Mouse (Mus musculus): ENCODE results near the gene Gm20388. TPM values are rescaled to one million over a fixed set of nuclear protein-coding genes. Genes with fewer than 3 reads are reported as not detected.
"Not testable (repeated sequence)": the region's sequence is repeated elsewhere in the genome, so short reads cannot be mapped to it uniquely, and the experiment has no call there.

Gene Gm20388
- polyA plus RNA-seq, 1 experiment from 2014 or later = not detected

GRCm38 (mm10) chr8:123274447-123274846, 3363.8 kb downstream of the Gm20388 start:
- Histone ChIP-seq H3K9me3 (ENCODE audit: control insufficient read depth, low read length) (no peaks in the 10 kb centered on the region), H3K4me3 (ENCODE audit: low read length) (no peak overlapping the region), H3K4me2 (ENCODE audit: low read depth, low read length) (no peak overlapping the region), H3K9ac (ENCODE audit: low read length) (no peak overlapping the region), H3K27ac (ENCODE audit: low read length) (no peak overlapping the region), H3K4me1 (replicated peaks; ENCODE audit: control insufficient read depth, insufficient read depth, low read length) (no peaks in the 10 kb centered on the region), H3K36me3 (ENCODE audit: control insufficient read depth, insufficient read depth, low read length) (no peaks in the 10 kb centered on the region; the same call in 1 of the 2 replicates), H3K27me3 (ENCODE audit: control insufficient read depth, insufficient read depth, low read depth, low read length) (no peaks in the 10 kb centered on the region)
- WGBS = 77% methylated on average over 5 of the region's 5 CpGs
- ATAC-seq (ENCODE audit: low read depth) = no peak

GRCm38 (mm10) chr8:123275096-123275495, 3364.5 kb downstream of the Gm20388 start:
- Histone ChIP-seq H3K4me3 (ENCODE audit: low read length) (no peak overlapping the region), H3K36me3 (ENCODE audit: control insufficient read depth, insufficient read depth, low read length) (no peaks in the 10 kb centered on the region; the same call in 1 of the 2 replicates), H3K4me2 (ENCODE audit: low read depth, low read length) (no peak overlapping the region), H3K9ac (ENCODE audit: low read length) (no peak overlapping the region), H3K27me3 (ENCODE audit: control insufficient read depth, insufficient read depth, low read depth, low read length) (no peaks in the 10 kb centered on the region), H3K9me3 (ENCODE audit: control insufficient read depth, low read length) (no peaks in the 10 kb centered on the region), H3K4me1 (replicated peaks; ENCODE audit: control insufficient read depth, insufficient read depth, low read length) (no peaks in the 10 kb centered on the region), H3K27ac (ENCODE audit: low read length) (no peak overlapping the region)
- ATAC-seq (ENCODE audit: low read depth) = no peak
- WGBS = 94% methylated on average over 12 of the region's 12 CpGs

DNA sequence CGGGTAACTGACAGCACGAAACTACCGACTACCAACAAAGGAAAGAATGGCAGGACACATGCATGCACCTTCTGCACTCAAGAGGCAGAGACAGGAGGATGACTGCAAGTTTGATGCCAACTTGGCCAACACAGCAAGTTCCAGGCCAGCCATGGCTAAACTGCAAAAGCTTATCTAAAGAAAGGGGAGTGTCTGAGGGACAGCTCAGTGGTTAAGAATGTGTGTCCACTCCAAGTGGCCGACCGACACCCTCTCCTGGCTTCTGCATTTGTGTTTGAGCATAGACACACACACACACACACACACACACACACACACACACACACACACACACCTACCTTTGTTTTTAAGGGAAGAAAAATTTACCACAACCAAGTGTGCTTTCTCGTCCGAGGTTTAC, 3367.8 kb downstream of the Gm20388 start:
- no peak overlapping the region for H3K27ac ChIP-seq (ENCODE audit: low read length)
- no peak overlapping the region for H3K4me2 ChIP-seq (ENCODE audit: low read depth, low read length)
- no peak for ATAC-seq (ENCODE audit: low read depth)
- H3K4me1 ChIP-seq (replicated peaks; ENCODE audit: control insufficient read depth, insufficient read depth, low read length) = no peaks in the 10 kb centered on the region
- H3K9ac ChIP-seq (ENCODE audit: low read length) = no peak overlapping the region
- H3K4me3 ChIP-seq (ENCODE audit: low read length) = no peak overlapping the region
- H3K9me3 ChIP-seq (ENCODE audit: control insufficient read depth, low read length) = no peaks in the 10 kb centered on the region
- 75% methylated on average over 7 of the region's 7 CpGs for WGBS
- H3K36me3 ChIP-seq (ENCODE audit: control insufficient read depth, insufficient read depth, low read length) = peaks cover 2% of the 10 kb centered on the region; the same call in 1 of the 2 replicates
- H3K27me3 ChIP-seq (ENCODE audit: control insufficient read depth, insufficient read depth, low read depth, low read length) = no peaks in the 10 kb centered on the region

- Histone ChIP-seq H3K9ac (ENCODE audit: low read length) (no peak overlapping the region), H3K27ac (ENCODE audit: low read length) (no peak overlapping the region), H3K4me3 (ENCODE audit: low read length) (no peak overlapping the region), H3K4me1 (replicated peaks; ENCODE audit: control insufficient read depth, insufficient read depth, low read length) (no peaks in the 10 kb centered on the region), H3K27me3 (ENCODE audit: control insufficient read depth, insufficient read depth, low read depth, low read length) (no peaks in the 10 kb centered on the region), H3K9me3 (ENCODE audit: control insufficient read depth, low read length) (no peaks in the 10 kb centered on the region), H3K36me3 (ENCODE audit: control insufficient read depth, insufficient read depth, low read length) (peaks cover 2% of the 10 kb centered on the region; the same call in 1 of the 2 replicates), H3K4me2 (ENCODE audit: low read depth, low read length) (no peak overlapping the region)
- ATAC-seq (ENCODE audit: low read depth) = no peak
- WGBS = 82% methylated on average over 4 of the region's 4 CpGs
Measured at GRCm38 (mm10) chr8:123279828-123280227, 3369.2 kb downstream of the Gm20388 start.

DNA sequence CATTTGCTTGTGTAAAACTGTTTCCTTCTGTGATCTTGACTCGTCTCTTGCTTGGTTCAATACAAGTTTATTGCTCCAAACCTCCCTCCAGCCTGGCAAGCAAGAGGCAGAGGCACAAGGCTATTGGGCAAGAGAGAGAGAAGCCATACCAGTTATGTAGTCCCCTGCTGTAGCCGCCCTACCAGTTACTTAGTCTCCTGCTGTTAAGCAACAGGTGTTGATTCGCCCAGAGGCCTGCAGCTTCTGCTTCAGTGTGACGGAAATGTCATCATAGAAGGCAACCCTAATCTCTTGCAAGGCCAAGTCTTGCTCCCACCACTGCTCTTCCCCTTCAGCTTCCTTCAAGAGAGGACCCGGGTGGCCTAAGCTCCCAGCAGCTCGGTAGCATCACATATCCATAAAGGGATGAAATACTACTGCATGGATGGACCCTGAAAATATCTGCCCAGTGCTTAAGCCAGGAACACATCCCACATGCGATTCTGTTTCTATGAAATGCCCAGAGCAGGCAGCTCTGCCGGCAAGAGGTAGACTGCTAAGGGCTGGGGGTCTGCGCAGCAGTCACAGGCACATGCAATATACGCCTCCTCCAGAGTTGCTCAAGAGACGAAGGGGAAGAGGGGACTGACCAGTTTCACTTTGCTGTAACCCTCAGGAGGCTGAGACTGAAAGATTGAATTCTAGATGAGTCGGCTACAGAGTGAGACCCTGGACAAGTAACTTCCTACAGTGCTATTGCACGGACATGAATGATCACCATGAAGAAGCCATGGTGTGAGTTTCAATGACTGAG, 3369.9 kb downstream of the Gm20388 start:
- H3K9ac ChIP-seq (ENCODE audit: low read length) = no peak overlapping the region
- H3K4me1 ChIP-seq (replicated peaks; ENCODE audit: control insufficient read depth, insufficient read depth, low read length) = no peaks in the 10 kb centered on the region
- H3K4me3 ChIP-seq (ENCODE audit: low read length) = no peak overlapping the region
- peaks cover 2% of the 10 kb centered on the region; the same call in 1 of the 2 replicates for H3K36me3 ChIP-seq (ENCODE audit: control insufficient read depth, insufficient read depth, low read length)
- no peak overlapping the region for H3K27ac ChIP-seq (ENCODE audit: low read length)
- 80% methylated on average over 13 of the region's 13 CpGs for WGBS
- H3K4me2 ChIP-seq (ENCODE audit: low read depth, low read length) = no peak overlapping the region
- ATAC-seq (ENCODE audit: low read depth) = no peak
- H3K9me3 ChIP-seq (ENCODE audit: control insufficient read depth, low read length) = no peaks in the 10 kb centered on the region
- no peaks in the 10 kb centered on the region for H3K27me3 ChIP-seq (ENCODE audit: control insufficient read depth, insufficient read depth, low read depth, low read length)

- H3K27me3 ChIP-seq (ENCODE audit: control insufficient read depth, insufficient read depth, low read depth, low read length); H3K9me3 ChIP-seq (ENCODE audit: control insufficient read depth, low read length); H3K4me3 ChIP-seq (ENCODE audit: low read length); H3K4me1 ChIP-seq (replicated peaks; ENCODE audit: control insufficient read depth, insufficient read depth, low read length); ATAC-seq (ENCODE audit: low read depth); H3K27ac ChIP-seq (ENCODE audit: low read length); H3K4me2 ChIP-seq (ENCODE audit: low read depth, low read length); H3K9ac ChIP-seq (ENCODE audit: low read length); H3K36me3 ChIP-seq (ENCODE audit: control insufficient read depth, insufficient read depth, low read length): not testable (repeated sequence)
- 89% methylated on average over 5 of the region's 6 CpGs for WGBS
Measured at GRCm38 (mm10) chr8:123282994-123283393, 3372.4 kb downstream of the Gm20388 start.

DNA sequence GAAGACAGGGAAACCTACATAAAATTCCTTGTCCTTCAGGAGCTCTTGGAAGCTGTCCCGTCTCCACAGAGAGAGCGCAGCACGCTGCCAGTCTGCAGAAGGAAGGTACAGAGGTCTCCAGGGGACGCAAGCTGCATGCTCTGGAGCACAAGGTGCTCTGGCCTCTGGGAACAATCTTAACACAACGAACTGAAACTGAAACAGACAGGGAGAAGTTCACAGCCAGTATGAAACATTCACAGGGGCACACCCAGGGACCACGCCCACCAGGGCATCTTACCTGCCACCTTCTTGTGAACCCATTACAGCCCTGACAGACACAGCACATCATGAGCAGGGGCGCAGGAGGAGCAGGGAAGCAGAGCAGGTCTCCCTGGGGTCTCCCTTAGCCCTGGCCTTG, 3373.3 kb downstream of the Gm20388 start:
- H3K27ac ChIP-seq (ENCODE audit: low read length) = no peak overlapping the region
- no peak overlapping the region for H3K4me3 ChIP-seq (ENCODE audit: low read length)
- peaks cover 8% of the 10 kb centered on the region for H3K36me3 ChIP-seq (ENCODE audit: control insufficient read depth, insufficient read depth, low read length)
- no peaks in the 10 kb centered on the region for H3K4me1 ChIP-seq (replicated peaks; ENCODE audit: control insufficient read depth, insufficient read depth, low read length)
- H3K27me3 ChIP-seq (ENCODE audit: control insufficient read depth, insufficient read depth, low read depth, low read length) = no peaks in the 10 kb centered on the region
- WGBS = 88% methylated on average over 7 of the region's 7 CpGs
- H3K9me3 ChIP-seq (ENCODE audit: control insufficient read depth, low read length) = no peaks in the 10 kb centered on the region
- no peak overlapping the region for H3K4me2 ChIP-seq (ENCODE audit: low read depth, low read length)
- H3K9ac ChIP-seq (ENCODE audit: low read length) = no peak overlapping the region
- ATAC-seq (ENCODE audit: low read depth) = no peak; the same call in 1 of the 2 replicates

DNA sequence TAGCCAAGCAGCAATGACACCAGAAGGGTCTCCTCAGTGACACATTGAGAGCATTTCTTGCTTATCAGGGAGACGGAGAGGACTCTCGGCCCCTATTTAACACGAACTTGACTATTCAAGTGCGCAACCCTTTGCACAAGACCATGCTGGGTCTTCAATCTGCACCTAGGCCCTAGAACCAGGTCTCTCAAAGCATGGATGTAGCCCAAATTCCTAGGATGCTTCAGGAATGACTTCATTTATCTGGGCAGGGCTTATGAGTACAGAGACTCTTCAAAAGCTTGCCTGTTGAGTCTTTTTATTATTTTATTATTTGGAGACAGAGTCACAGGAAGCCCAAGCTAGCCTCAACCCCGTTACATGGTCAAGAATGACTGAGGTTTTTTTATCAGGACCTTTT, 3373.9 kb downstream of the Gm20388 start:
- Histone ChIP-seq H3K36me3 (ENCODE audit: control insufficient read depth, insufficient read depth, low read length) (peaks cover 11% of the 10 kb centered on the region), H3K4me3 (ENCODE audit: low read length) (no peak overlapping the region), H3K4me2 (ENCODE audit: low read depth, low read length) (no peak overlapping the region), H3K27me3 (ENCODE audit: control insufficient read depth, insufficient read depth, low read depth, low read length) (no peaks in the 10 kb centered on the region), H3K9ac (ENCODE audit: low read length) (no peak overlapping the region), H3K4me1 (replicated peaks; ENCODE audit: control insufficient read depth, insufficient read depth, low read length) (no peaks in the 10 kb centered on the region), H3K9me3 (ENCODE audit: control insufficient read depth, low read length) (no peaks in the 10 kb centered on the region), H3K27ac (ENCODE audit: low read length) (no peak overlapping the region)
- ATAC-seq (ENCODE audit: low read depth) = peak; percentile 17; the same call in 1 of the 2 replicates
- WGBS = 54% methylated on average over 5 of the region's 5 CpGs

GRCm38 (mm10) chr8:123287362-123287761, 3376.7 kb downstream of the Gm20388 start:
- WGBS = 90% methylated on average over 17 of the region's 17 CpGs
- H3K9me3 ChIP-seq (ENCODE audit: control insufficient read depth, low read length) = no peaks in the 10 kb centered on the region
- H3K9ac ChIP-seq (ENCODE audit: low read length) = no peak overlapping the region
- ATAC-seq (ENCODE audit: low read depth) = no peak
- no peaks in the 10 kb centered on the region for H3K4me1 ChIP-seq (replicated peaks; ENCODE audit: control insufficient read depth, insufficient read depth, low read length)
- H3K27ac ChIP-seq (ENCODE audit: low read length) = no peak overlapping the region
- H3K4me3 ChIP-seq (ENCODE audit: low read length) = no peak overlapping the region
- no peaks in the 10 kb centered on the region for H3K27me3 ChIP-seq (ENCODE audit: control insufficient read depth, insufficient read depth, low read depth, low read length)
- H3K4me2 ChIP-seq (ENCODE audit: low read depth, low read length) = no peak overlapping the region
- H3K36me3 ChIP-seq (ENCODE audit: control insufficient read depth, insufficient read depth, low read length) = peaks cover 15% of the 10 kb centered on the region
